17 mouse cellular contexts compared by ENCODE assay signal in the genomic region with DNA sequence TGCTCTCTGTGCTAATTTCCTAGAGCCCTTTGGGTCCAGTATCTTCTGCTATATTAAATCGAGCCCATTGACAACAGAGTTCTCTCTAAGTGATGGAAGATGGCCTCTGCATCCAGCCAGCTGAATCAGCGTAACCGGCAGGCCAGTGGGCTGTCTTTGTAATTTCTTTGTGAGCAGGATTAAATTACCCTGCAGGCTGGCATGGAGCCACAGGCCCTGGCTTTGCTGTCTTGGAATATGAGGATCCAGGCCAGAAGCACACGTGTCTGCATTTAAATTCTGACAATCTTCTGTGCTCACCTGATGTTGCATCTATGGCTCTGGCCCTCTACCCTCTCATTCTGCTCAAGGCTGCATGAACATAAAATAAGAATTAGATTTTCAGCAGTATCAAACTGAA. TPM values are rescaled to one million over a fixed set of nuclear protein-coding genes. Genes with fewer than 3 reads are reported as not detected.
A peak's percentile ranks its signal among the peaks of the same experiment; 100 is the strongest.
DNase-seq lines count a peak whose midpoint lies in the region; ATAC-seq and TF ChIP-seq lines count a peak whose summit lies in the region.
"Had no signal": no experiment of that assay in that cellular context is flagged by ENCODE, and none has a peak within 500 bp of the region (broad histone marks: within the 10 kb centered on the region; RNA-seq: fewer than 3 reads in every experiment).

No protein-coding gene starts in this region.

- H3K4me3 ChIP-seq in midbrain, postnatal 0 days (ENCODE audit: low read depth, low read length) = no peak overlapping the region
- H3K4me3 ChIP-seq in midbrain, embryonic 14.5 days (replicated peaks; ENCODE audit: low read depth, low read length) = no peak overlapping the region
- H3K4me3 ChIP-seq: embryonic facial prominence, embryonic 10.5 days; forebrain, embryonic 13.5 days; gastrocnemius, adult 2 months; heart, embryonic 12.5 days; hindbrain, embryonic 10.5 days; intestine, embryonic 15.5 days had no signal

- no peak overlapping the region for H3K4me2 ChIP-seq in midbrain, postnatal 0 days (ENCODE audit: low read depth, low read length, poor library complexity, severe bottlenecking)
- H3K4me2 ChIP-seq in midbrain, embryonic 14.5 days (ENCODE audit: low read length) = no peak overlapping the region
- H3K4me2 ChIP-seq: forebrain, embryonic 13.5 days; heart, embryonic 12.5 days; intestine, embryonic 15.5 days had no signal

- H3K27me3 ChIP-seq in midbrain, postnatal 0 days (ENCODE audit: insufficient read depth, low read length) = no peaks in the 10 kb centered on the region
- H3K27me3 ChIP-seq in midbrain, embryonic 14.5 days (ENCODE audit: control insufficient read depth, insufficient read depth, low read length) = no peaks in the 10 kb centered on the region
- H3K27me3 ChIP-seq: forebrain, embryonic 13.5 days; heart, embryonic 12.5 days; intestine, embryonic 15.5 days had no signal

- no peak overlapping the region for H3K9ac ChIP-seq in midbrain, postnatal 0 days (replicated peaks; ENCODE audit: low read length, poor library complexity, severe bottlenecking)
- H3K9ac ChIP-seq in midbrain, embryonic 14.5 days (replicated peaks; ENCODE audit: low read length) = no peak overlapping the region
- H3K9ac ChIP-seq: forebrain, embryonic 13.5 days; heart, embryonic 12.5 days; intestine, embryonic 15.5 days had no signal

- H3K36me3 ChIP-seq in midbrain, postnatal 0 days (ENCODE audit: insufficient read depth, low read length) = no peaks in the 10 kb centered on the region
- H3K36me3 ChIP-seq in midbrain, embryonic 14.5 days (ENCODE audit: control insufficient read depth, insufficient read depth, low read length) = no peaks in the 10 kb centered on the region
- H3K36me3 ChIP-seq: heart, embryonic 12.5 days; intestine, embryonic 15.5 days had no signal

- peak; percentile 18 for DNase-seq in cerebellum, adult 9-10 months
- peak; percentile 71 for DNase-seq in midbrain, postnatal 0 days (ENCODE audit: low spot score)
- no peak for DNase-seq in midbrain, embryonic 14.5 days
- DNase-seq in cerebellum, postnatal 14 days = peak; percentile 79 to 82
- DNase-seq in adipocyte (ENCODE audit: low spot score) = no peak
- no peak for DNase-seq in Muller cell, postnatal 12 days (ENCODE audit: inconsistent ontology term)
- DNase-seq: adrenal gland, postnatal 14 days; gastrocnemius, adult 2 months; gastrocnemius, postnatal 25 days; kidney, adult 18-20 months had no signal

- peaks cover 16% of the 10 kb centered on the region; the same call in 1 of the 2 replicates for H3K9me3 ChIP-seq in midbrain, postnatal 0 days (ENCODE audit: low read length)
- H3K9me3 ChIP-seq in midbrain, embryonic 14.5 days (ENCODE audit: control insufficient read depth, low read length) = peaks cover 35% of the 10 kb centered on the region

- WGBS in midbrain, postnatal 0 days = 60% methylated on average over 4 of the region's 4 CpGs
- 74% methylated on average over 4 of the region's 4 CpGs for WGBS in midbrain, embryonic 14.5 days

- no peak for ATAC-seq in cerebellum, adult (ENCODE audit: insufficient number of reproducible peaks, low FRiP score, low TSS enrichment)
- no peak for ATAC-seq in midbrain, postnatal 0 days (ENCODE audit: low FRiP score)
- ATAC-seq in midbrain, embryonic 14.5 days (ENCODE audit: low FRiP score, low TSS enrichment) = no peak
- ATAC-seq: forebrain, embryonic 13.5 days; intestine, embryonic 15.5 days had no signal

- no peaks in the 10 kb centered on the region for H3K4me1 ChIP-seq in midbrain, postnatal 0 days (ENCODE audit: insufficient read depth, low read length)
- no peaks in the 10 kb centered on the region for H3K4me1 ChIP-seq in midbrain, embryonic 14.5 days (ENCODE audit: control insufficient read depth, insufficient read depth, low read length)
- H3K4me1 ChIP-seq: embryonic facial prominence, embryonic 10.5 days; forebrain, embryonic 13.5 days; heart, embryonic 12.5 days; hindbrain, embryonic 10.5 days; intestine, embryonic 15.5 days had no signal

- no peak overlapping the region for H3K27ac ChIP-seq in midbrain, postnatal 0 days (ENCODE audit: low read depth, low read length)
- H3K27ac ChIP-seq in midbrain, embryonic 14.5 days (replicated peaks; ENCODE audit: low read depth, low read length) = no peak overlapping the region
- H3K27ac ChIP-seq: embryonic facial prominence, embryonic 10.5 days; forebrain, embryonic 13.5 days; gastrocnemius, adult 2 months; hindbrain, embryonic 10.5 days; intestine, embryonic 15.5 days had no signal

- no peak for TF ChIP-seq CTCF in midbrain, postnatal 0 days (IDR thresholded peaks at IDR 0.05)

RNA-seq across cellular contexts. Expression of a gene that starts 17.0 kb away (rescaled TPM):
- 86.6 and 93.6 TPM in 2 replicates for total RNA-seq in midbrain, postnatal 0 days (2014; rRNA removed)
- polyA plus RNA-seq in midbrain, postnatal 0 days (2015; fragmentation: Nextera tagmentation; extraction: Ambion mirVana) = 63.8 and 64.9 TPM in 2 replicates
- polyA plus RNA-seq in midbrain, embryonic 14.5 days (2014; fragmentation: Nextera tagmentation; extraction: Ambion mirVana) = 42.8 and 50.5 TPM in 2 replicates
- total RNA-seq: granulocyte monocyte progenitor cell, adult 5-6 weeks had no signal

Comparison
In these comparisons a context has a peak if more than half of its experiments do, and no peak if none do; other contexts are left out.
1. DNase-seq: peak in cerebellum, adult 9-10 months (single experiment), midbrain, postnatal 0 days (single experiment) and cerebellum, postnatal 14 days (2 of 2); none in midbrain, embryonic 14.5 days (single experiment), adipocyte (single experiment) and Muller cell, postnatal 12 days (single experiment).